Mouse (Mus musculus) hindbrain, postnatal 0 days (tissue): ENCODE data around the gene Chst5. TPM values are rescaled to one million over a fixed set of nuclear protein-coding genes. Genes with fewer than 3 reads are reported as not detected.

Experiments used
- ATAC-seq: fragments of 200-750 bp; cut with Nextera tagmentation; 2 replicates; pipeline ENCODE4 v1.8.0; 2017; ENCODE audit warnings: mild to moderate bottlenecking, moderate TSS enrichment, moderate library complexity
- DNase-seq: peaks from one replicate; pipeline ENCODE4 v3.0.0-alpha.2; 2015; ENCODE audit warnings: low spot score
- H3K27ac ChIP-seq: fragments of 300-500 bp; sonication (generic); 2 replicates; pipeline ENCODE4 v1.5.1; 2014; ENCODE audit warnings: mild to moderate bottlenecking
- H3K27me3 ChIP-seq: fragments of 300-500 bp; sonication (generic); 2 replicates; pipeline ENCODE4 v1.6.1; 2014; ENCODE audit warnings: low read length, mixed read lengths; ENCODE audit not compliant: insufficient read depth
- H3K36me3 ChIP-seq: fragments of 300-500 bp; sonication (generic); 2 replicates; pipeline ENCODE4 v1.6.1; 2014; ENCODE audit warnings: low read length, mixed read lengths; ENCODE audit not compliant: insufficient read depth
- H3K4me1 ChIP-seq: fragments of 300-500 bp; sonication (generic); 2 replicates; pipeline ENCODE4 v1.6.1; 2014; ENCODE audit warnings: antibody characterized with exemption, low read length, mixed read lengths; ENCODE audit not compliant: insufficient read depth
- H3K4me2 ChIP-seq: fragments of 300-500 bp; sonication (generic); 2 replicates; pipeline ENCODE4 v1.6.1; 2014; ENCODE audit warnings: low read depth, mild to moderate bottlenecking, low read length, moderate library complexity, mixed read lengths
- H3K4me3 ChIP-seq: fragments of 300-500 bp; sonication (generic); 2 replicates; pipeline ENCODE4 v1.5.1; 2014; ENCODE audit warnings: low read length
- H3K9ac ChIP-seq: fragments of 300-500 bp; sonication (generic); replicated peaks from 2 replicates; pipeline ENCODE4 v1.6.1; 2014; ENCODE audit warnings: mild to moderate bottlenecking, low read length, moderate library complexity, mixed read lengths
- H3K9me3 ChIP-seq: fragments of 300-500 bp; sonication (generic); 2 replicates; pipeline ENCODE4 v1.6.1; 2016; ENCODE audit warnings: low read length, mixed read lengths
- CTCF ChIP-seq: IDR thresholded peaks from 2 replicates; pipeline ENCODE4 v1.5.1; 2016; ENCODE audit warnings: antibody characterized with exemption, control low read depth, low read depth
- WGBS: fragments of 180-500 bp; shearing (Covaris S2); extraction: QIAGEN DNeasy Blood & Tissue Kit; methylation state at CpG from one replicate; pipeline ENCODE4 v1.1.7; 2014; 5-methylcytosine and 5-hydroxymethylcytosine counted together
- polyA plus RNA-seq: library from polyadenylated mRNA; unstranded; fragments of >200 nt; fragmentation: Nextera tagmentation; extraction: Ambion mirVana; gene quantifications from 2 replicates; pipeline ENCODE4 v1.2.1, GENCODE M21; 2015
- total RNA-seq: library from RNA; depleted of rRNA; stranded (reverse); fragments of >200 nt; gene quantifications from 2 replicates; pipeline ENCODE4 v1.2.3, GENCODE M21; 2014; rRNA removed

Chst5 gene
- total RNA-seq: 2.4 and 4.2 TPM in 2 replicates
- 3.2 and 3.8 TPM in 2 replicates for polyA plus RNA-seq

GRCm38 (mm10) chr8:111909621-111910450, at the start of gene Chst5:
TSS of gene Chst5 (minus strand) at chr8:111910447.
- Histone ChIP-seq H3K9ac (peak within 1 kb of the TSS; percentile 61), H3K4me1 (peaks cover 6% of the 10 kb centered on the region; the same call in 1 of the 2 replicates), H3K36me3 (no peaks in the 10 kb centered on the region), H3K4me3 (peak within 1 kb of the TSS; percentile 39), H3K27me3 (no peaks in the 10 kb centered on the region), H3K27ac (no peak within 1 kb of the TSS), H3K4me2 (peak within 1 kb of the TSS; percentile 91), H3K9me3 (no peaks in the 10 kb centered on the region)
- DNase-seq (peak; percentile 44), ATAC-seq (peak; percentile 21; the same call in 1 of the 2 replicates)
- TF ChIP-seq CTCF: no peak
- WGBS: 8% methylated on average over 46 of the region's 47 CpGs

GRCm38 (mm10) chr8:111957231-111957630, 47.0 kb upstream of the Chst5 start:
- DNase-seq (no peak), ATAC-seq (no peak)
- H3K36me3 ChIP-seq: peaks cover 17% of the 10 kb centered on the region
- 91% methylated on average over 2 of the region's 2 CpGs for WGBS
- no peak overlapping the region for H3K4me2 ChIP-seq
- no peaks in the 10 kb centered on the region for H3K9me3 ChIP-seq
- no peak for TF ChIP-seq CTCF
- no peak overlapping the region for H3K4me3 ChIP-seq
- H3K27ac ChIP-seq: no peak overlapping the region
- H3K9ac ChIP-seq: no peak overlapping the region
- H3K4me1 ChIP-seq: no peaks in the 10 kb centered on the region
- H3K27me3 ChIP-seq: no peaks in the 10 kb centered on the region

- Histone ChIP-seq H3K9me3 (no peaks in the 10 kb centered on the region), H3K36me3 (peaks cover 17% of the 10 kb centered on the region), H3K9ac (no peak overlapping the region), H3K4me1 (no peaks in the 10 kb centered on the region), H3K27me3 (no peaks in the 10 kb centered on the region), H3K4me2 (no peak overlapping the region), H3K27ac (no peak overlapping the region), H3K4me3 (no peak overlapping the region)
- DNase-seq (no peak), ATAC-seq (no peak)
- TF ChIP-seq CTCF: no peak
- 95% methylated on average over 5 of the region's 5 CpGs for WGBS
Measured at GRCm38 (mm10) chr8:111955879-111956278, 45.6 kb upstream of the Chst5 start.

GRCm38 (mm10) chr8:111954844-111955594, 44.8 kb upstream of the Chst5 start:
- Histone ChIP-seq H3K4me2 (no peak overlapping the region), H3K36me3 (peaks cover 17% of the 10 kb centered on the region), H3K4me1 (no peaks in the 10 kb centered on the region), H3K27ac (no peak overlapping the region), H3K4me3 (no peak overlapping the region), H3K9ac (no peak overlapping the region), H3K27me3 (no peaks in the 10 kb centered on the region), H3K9me3 (no peaks in the 10 kb centered on the region)
- TF ChIP-seq CTCF: no peak
- WGBS: 89% methylated on average over 4 of the region's 4 CpGs
- no peak for DNase-seq
- ATAC-seq: no peak

GRCm38 (mm10) chr8:111951936-111952335, 41.7 kb upstream of the Chst5 start:
- Histone ChIP-seq H3K36me3 (peaks cover 36% of the 10 kb centered on the region), H3K4me1 (no peaks in the 10 kb centered on the region), H3K4me3 (no peak overlapping the region), H3K9ac (no peak overlapping the region), H3K4me2 (no peak overlapping the region), H3K27ac (no peak overlapping the region), H3K9me3 (no peaks in the 10 kb centered on the region), H3K27me3 (no peaks in the 10 kb centered on the region)
- 90% methylated on average over 5 of the region's 5 CpGs for WGBS
- TF ChIP-seq CTCF: no peak
- DNase-seq (no peak), ATAC-seq (no peak)

- Histone ChIP-seq H3K4me3 (no peak overlapping the region), H3K4me1 (no peaks in the 10 kb centered on the region), H3K9ac (no peak overlapping the region), H3K36me3 (peaks cover 34% of the 10 kb centered on the region), H3K27ac (no peak overlapping the region), H3K9me3 (no peaks in the 10 kb centered on the region), H3K4me2 (no peak overlapping the region), H3K27me3 (no peaks in the 10 kb centered on the region)
- DNase-seq (no peak), ATAC-seq (no peak)
- no peak for TF ChIP-seq CTCF
- WGBS: 96% methylated on average over 7 of the region's 7 CpGs
Measured at GRCm38 (mm10) chr8:111951317-111951716, 41.1 kb upstream of the Chst5 start.

- Histone ChIP-seq H3K27me3 (no peaks in the 10 kb centered on the region), H3K4me1 (no peaks in the 10 kb centered on the region), H3K4me3 (no peak overlapping the region), H3K4me2 (no peak overlapping the region), H3K36me3 (peaks cover 35% of the 10 kb centered on the region), H3K9ac (no peak overlapping the region), H3K9me3 (no peaks in the 10 kb centered on the region), H3K27ac (no peak overlapping the region)
- ATAC-seq (no peak), DNase-seq (no peak)
- TF ChIP-seq CTCF: no peak
- WGBS: 88% methylated on average over 3 of the region's 3 CpGs
Measured at GRCm38 (mm10) chr8:111950846-111951245, 40.6 kb upstream of the Chst5 start.
